Mouse (Mus musculus): Measurements from ENCODE around the gene Nfya.

Gene Nfya

DNA sequence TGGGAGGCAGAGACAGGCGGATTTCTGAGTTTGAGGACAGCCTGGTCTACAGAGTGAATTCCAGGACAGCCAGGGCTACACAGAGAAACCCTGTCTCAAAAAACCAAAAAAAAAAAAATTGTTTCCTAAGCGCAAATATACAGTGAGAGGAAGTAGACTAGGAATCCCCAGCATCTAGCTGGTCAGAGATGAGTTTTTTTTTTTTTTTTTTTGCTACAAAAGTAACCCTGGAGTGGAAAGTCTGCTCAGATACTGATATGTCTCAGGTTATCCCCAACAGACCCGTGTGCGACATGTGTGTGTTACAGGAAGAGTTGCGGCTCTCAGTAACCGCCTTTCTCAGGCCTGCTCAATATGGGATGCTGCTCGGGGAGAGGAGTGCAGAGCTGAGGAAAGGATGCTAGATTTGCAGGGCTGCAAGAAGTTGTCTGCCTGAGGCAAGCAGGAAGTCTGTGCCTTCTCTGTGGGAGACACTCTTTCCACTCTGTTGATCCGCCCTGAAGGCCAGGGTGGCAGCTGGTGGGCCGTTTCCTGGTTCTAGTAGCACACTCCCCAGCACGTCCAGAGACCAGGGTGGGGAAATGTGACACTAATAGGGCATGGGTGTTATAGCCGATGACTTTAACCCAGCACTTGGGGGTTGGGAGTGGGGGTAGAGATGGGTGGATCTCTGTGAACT, 18.3 kb upstream of the Nfya start:
- DNase-seq = no peak

DNA sequence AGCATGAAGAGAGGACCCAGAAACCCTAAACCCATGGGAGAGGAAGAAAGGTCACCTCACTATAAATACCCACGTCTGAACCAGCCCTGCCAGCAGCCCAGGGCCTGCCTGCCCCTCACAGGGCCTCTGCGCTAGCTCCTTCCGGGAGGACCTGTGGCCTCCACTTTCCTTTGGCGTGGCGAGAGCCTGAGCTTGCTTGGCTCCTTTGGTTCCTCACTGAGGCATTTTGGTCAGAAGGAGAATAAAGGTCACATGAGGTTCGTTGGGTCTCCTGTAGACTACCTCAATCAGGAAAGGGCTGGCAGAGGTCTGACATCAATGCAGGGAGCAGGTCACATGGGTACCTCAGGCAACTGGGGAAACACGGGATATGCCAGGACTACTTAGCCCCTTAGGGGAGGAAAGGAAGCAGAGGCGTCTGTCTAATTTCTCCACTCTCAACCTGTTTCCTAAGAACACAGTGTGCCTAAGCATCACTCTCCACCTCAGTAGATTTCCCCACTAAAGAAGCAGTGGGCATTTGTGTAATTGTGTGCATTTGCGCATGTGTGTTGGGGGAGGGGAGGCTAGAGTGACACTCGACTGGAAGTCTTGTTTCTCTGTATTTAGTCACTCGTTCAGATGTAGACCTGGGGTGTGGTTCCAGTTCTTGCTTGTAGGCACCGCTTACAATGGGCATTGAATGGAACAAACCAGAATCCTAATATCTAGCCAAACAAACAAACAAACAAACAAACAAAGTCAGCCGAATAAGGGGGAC, 17.5 kb upstream of the Nfya start:
- no peak for DNase-seq

DNA sequence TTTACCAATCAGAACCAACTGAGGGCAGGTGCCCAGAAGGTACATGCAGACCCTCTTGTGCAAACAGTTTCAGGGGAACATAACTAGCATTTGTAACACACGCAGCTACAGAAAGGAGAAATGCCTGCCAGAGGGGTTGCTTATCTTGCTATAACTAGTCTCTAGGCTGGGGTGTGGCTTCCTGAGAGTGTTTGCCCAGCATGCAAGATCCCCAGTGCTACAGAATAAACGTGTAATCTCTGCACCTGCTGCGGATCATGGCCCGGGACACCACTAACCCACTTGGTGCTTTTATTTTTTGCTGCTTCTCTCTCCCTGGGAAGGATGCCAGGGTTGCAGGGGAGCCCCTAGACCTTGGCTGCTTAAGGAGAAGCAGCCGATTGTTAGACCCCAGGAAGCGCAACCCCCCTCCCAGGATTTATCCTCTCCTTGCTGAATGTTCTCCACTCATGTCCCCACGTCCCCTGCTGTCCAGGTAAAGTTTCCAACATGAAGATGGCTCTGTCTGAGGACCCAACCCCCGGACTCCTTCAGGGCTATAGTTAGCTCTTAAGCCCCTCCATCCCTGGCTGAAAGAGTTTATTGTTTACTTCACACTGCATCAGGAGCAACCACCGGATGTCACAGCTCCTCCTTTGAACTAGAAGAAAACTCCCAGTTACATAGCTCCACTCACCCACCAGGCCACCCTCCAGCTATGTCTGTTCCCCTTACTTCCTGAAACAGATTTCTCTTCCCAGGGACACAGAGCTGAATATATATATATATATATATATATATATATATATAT, 16.3 kb upstream of the Nfya start:
- no peak for DNase-seq

DNA sequence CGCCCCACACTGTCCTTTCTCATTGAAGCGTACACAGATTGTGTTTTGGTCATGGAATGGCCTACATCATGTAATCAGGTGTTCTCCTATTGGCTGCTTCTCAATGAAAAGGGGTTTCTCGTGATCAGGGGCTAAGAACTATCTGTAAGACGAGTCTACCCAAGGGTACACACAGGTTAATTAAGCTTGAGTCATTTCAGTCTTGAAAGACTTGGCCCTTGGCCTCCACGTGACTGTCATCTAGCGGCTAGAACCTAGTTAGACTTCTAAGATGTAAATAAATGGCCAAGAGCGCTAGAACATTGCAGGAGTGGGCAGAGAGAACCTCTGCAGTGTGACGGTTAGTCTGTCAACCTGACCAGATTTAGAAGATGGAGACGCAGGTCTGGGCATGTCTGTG, 14.5 kb upstream of the Nfya start:
- DNase-seq = no peak

DNA sequence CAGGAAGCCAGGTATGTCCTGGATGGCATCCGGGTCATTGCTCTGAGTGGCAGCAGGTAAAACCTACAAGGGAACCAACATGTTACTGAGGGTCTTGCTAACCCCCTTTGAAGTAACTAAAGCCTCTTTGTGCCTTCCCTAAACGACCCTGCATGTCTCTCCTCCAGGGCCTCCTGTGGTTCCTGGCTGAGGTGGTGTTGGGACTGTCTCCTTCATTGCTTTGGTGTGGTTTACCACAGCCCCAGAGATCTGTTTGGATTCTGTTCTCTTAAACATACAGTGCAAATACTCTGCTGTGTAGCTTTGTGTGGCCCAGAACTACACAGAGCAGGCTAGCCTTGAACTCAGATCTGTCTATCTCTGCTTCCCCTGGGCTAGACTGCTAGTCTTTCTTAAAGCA, 9.9 kb upstream of the Nfya start:
- DNase-seq = no peak

DNA sequence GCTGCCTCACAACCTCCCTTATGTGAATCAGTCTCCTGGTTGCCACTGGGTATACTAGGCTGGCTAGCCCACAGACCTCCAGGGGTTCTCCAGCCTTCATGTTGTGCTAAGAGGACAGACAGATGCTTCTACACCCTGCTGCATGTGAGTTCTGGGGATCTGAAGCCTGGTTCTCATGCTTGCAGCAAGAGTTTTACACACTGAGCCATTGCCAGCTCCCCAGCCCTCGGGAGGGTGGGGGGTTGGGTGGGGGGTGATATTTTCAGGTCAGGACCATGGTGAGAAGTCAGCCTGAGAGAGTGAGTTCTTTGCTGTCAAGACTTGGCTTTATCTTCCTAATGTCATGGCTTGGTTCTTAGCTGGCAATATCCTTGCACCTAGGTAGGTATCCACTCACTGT, 9.1 kb upstream of the Nfya start:
- no peak for DNase-seq

DNA sequence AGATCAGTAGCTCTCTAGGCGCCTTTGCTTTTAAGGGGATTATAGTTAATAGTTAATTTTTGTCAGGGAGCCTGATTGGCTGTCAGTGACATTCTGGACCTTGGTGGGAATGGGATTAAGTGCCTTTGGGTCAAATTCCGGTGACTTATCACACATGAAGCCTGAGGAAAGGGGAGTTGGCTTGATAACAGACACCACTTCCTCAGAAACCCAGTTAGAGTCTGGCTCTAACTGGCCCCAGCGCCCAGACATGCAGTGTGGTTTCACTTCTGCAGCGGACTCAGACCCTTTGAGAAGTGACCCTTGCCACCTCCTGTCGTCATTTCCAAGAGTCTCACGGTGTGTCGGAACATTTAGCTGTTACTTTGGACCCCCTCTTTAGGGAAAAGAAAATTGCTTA, 8.5 kb upstream of the Nfya start:
- DNase-seq = no peak

DNA sequence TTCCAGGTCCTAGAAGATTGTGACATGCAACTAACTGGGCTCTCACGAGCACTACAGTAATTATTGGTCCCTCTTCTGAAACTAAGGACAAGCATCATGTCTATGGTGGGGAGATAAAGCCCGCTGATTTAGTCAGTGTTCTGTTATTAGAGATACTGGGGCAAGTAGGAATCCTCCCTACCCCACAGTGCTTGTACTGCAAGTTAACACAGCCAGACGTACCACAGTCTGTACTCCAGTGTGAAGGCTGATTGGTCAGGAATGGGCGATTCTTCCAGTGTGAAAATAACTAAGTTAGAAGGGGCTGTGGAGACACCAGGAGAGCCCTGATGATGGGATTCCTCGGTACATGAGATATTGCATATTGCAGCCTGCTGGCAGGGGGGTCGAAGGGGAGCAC, 7.8 kb upstream of the Nfya start:
- DNase-seq = no peak

DNA sequence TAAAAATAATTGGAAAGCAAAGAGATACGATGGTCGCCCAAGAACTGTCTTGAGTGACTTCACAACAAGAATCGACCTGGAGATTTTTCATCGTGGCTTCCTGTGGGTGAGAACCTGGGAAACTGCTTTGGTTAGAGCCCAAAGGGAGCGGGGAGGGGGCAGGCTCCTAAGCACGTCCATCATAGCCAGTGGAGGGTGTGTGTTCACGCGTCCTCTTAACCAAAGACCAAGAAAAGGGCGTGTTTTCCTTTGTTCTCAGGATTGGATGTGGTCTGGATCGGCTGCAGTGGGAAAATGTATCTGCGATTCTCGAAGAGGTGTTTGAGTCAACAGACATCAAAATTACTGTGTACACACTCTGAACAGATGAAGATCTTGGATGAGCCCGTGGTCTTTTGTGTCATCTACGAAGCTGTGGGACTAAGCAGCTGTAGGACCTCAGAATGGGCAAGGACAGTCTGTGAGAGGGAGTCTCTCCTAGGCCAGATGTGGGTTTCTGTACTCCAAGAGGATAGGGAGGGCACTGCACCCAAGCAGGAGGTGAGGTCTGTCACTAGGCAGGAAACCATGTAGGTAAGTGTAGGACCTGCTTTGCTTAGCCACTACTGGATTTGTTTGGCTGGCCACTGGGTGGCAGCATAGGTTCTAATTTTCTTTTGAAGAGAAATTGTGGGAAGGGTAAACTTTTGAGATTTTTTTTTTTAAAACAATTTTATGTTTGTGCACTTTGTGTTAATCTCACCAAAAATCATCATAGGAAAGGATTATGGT, 6.9 kb upstream of the Nfya start:
- peak; percentile 69 for DNase-seq

DNA sequence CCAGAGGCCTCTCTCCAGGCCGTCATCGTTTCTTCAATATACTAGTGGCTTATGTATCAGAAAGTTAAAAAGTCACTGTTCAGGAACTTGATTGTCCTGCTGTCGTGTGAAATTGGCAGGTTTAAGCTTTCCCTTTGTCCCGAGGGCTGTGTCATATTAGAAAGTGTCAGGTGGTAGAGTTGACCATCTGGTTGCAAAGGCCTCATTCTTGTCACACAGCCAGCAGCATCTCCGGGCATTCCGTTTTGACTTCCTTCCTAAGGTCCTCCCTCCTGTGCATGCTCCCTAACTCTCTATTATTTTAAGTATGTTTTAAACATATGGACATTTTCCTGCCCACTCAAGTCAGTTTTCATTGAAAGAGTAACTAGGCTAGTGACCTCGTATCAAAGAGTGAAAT, 6.3 kb upstream of the Nfya start:
- DNase-seq = no peak

DNA sequence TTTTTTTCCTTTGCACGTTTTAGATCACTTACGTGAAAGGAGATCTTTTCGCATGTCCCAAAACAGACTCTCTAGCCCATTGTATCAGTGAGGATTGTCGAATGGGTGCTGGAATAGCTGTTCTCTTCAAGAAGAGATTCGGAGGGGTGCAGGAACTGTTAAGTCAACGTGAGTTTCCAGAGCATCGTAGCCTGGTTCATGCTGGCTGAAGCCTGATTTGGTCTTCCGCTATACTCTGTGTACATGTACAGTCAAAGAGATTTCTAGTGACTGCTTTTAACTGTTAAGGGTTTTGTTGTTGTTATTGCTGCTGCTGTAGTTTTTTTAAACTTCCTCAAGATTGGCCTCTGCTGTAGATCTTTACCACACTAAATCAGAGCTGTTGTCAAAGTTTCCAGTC, 1.5 kb upstream of the Nfya start:
- DNase-seq = no peak

DNA sequence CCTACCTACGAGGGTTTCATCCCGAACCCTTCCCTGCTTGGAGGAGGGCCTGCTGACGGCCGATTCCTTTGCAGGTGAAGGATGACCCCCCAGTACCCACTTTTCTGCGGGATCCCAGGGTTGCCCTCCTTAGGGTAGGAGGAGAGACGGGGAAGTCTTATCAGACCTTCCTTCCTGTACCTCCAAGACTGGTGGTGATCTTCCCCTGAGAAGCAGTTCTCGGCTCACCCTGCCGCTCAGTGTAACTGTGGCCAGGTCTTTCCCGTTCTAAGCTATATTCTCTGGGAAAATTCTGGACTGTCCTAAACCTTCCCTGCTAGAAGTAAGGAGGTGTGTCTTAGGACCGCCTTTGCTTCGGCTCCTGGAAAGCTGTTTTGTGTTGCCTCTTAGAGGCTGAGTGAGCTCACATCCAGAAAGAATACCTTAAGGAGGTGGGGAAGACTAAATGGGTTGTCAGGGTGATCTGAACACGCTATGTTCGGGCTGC, 636 bp upstream of the Nfya start:
- DNase-seq = no peak

DNA sequence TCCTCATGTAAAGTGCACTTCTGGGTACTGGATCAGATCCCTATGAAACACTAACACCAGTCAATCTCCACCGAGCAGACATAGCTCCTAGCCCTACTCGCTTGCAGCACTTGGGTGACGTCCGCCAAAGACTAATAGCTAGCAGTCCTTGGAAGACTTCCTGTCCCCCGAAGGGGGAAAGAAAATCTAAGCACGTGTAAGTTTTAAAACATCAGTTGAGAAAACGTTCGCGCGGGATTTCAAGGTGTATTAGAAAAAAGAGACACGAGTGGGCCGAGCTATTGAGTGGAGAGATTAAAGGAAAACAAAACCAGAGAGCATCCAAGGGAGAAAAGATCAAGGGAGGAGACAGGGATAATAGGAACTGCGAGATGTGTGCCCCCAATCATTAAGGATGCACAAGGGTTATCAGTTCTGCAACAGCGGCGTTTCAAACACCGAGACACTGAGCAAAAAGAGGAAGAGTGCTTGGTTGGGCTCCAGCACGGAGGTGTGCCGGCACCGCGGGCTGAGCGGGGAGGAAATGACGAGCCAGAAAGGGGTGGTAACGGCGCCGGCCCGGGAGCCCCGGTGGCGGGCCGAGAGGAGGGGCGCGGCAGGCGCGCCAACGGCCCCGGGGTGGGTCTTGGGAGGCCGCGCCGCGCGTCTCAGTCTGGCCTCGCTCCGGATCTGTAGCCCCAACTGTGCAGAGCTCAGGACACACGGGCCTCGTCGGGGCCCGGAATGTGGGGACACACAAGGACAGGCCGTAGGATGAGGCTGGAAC, 997 bp downstream of the Nfya start:
- DNase-seq = peak; percentile 84

DNA sequence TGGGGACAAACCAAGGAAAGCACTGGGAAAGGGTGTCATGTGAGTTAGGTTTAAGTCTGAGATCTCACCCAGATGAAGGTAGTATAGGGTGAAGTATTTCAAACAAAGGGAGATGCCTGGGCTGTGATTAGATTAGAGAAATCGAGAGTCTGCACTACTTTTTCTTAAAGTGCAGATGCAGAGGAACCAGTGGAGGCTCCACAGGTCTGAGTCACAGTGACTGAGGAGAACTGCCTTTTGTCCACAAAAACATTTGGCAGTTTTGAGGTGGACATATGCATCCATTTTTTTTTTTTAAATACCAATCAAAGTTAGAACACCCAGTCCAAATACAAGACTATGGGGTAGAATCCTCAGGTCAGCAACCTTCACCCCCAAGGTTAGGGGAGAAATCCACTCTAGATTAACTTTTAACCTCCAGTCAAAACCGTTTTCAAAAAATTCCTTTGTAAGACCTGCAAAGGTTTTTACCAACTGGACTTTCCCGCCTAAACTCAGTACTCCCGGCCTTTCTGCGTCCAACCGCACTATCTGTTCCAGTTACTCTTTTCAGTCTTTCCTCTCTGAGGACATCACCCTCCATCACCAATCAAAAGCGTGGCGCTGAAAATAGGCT, 1.7 kb downstream of the Nfya start:
- no peak for DNase-seq

DNA sequence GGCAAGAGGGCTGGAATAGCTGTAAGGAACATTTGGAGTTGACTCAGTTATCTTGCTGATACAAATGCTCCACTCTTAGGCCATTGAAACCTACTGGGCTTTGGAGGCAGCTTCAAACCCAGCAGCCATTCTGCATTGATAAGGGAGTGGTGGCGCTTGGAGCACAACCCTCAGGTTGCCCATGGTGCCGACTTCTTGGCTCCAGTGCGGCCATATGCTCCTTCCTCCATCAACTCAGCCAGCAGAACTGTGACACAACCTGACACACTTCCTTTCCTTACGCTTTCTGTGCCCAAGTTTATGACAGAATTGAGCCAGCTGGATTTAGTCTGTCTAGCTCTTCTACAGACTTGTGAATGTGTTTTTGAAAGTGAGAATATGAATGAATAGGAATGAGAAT, 2.6 kb downstream of the Nfya start:
- no peak for DNase-seq

DNA sequence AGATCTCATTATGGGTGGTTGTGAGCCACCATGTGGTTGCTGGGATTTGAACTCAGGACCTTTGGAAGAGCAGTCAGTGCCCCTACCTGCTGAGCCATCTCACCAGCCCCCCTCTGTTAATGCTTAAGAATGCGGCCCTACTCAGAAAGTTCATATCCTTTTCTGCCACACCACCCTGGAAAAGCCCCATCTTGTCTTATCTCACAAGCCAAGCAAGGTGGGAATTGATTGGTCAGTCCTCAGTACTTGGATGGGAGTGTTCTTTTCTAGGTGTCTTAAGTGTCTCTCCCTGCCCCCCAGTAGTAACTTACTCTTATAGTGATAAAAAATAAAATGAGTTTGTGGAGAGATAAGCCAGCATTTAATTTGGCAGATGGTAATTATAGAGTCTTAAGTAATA, 5.0 kb downstream of the Nfya start:
- no peak for DNase-seq

DNA sequence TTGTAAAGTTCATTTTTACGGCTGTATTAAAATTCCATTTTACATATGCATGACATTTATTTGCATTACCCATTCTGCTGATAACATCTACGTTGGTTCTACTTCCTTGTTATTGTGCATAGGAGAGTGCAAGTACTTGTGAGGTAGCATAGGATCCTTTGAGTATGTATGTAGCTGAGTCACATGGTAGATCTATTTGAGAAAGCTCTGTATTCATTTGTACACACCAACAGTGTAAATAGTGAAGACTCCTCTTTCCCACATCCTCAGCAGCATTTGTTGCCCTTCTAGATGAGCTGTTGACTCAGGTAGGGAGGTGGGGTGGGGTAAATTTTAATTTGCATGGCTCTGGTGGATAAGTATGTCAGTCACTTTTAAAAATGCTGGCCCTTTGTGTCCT, 5.9 kb downstream of the Nfya start:
- no peak for DNase-seq

DNA sequence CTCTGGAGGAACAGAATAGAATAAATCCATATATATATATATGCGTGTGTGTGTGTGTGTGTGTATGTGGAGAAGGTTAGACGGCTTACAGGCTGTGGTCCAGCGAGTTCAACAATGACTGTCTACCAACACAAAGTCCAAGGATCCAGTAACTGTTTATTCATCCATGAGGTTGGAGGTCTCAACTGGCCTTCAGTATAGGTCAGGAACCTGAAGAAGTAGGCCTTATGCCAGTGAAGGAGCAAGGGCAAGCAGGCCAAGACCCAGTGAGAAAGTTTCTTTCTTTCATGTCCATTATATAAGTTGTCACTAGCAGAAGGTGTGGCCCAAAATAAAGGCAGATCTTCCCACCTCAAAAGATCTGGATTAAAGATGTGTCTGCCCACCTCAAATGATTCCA, 7.0 kb downstream of the Nfya start:
- DNase-seq = no peak

DNA sequence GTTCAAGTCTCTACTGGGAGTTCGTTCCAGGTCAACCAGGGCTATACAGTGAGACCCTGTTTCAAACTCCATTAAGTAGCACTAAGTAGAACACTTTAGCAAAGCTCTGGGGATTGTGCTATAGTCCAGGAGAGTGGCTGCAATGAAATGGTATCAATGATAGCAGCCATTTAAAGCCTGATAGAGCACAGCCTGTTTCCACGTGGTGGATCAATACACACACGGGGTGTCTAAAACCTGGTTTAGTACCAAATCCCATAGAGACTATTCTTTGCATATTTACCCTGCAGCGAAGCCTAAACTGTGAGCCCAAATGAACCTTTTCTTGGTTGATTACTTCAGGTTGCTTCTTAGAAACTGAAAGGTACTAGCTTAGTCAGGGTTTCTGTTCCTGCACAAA, 8.0 kb downstream of the Nfya start:
- no peak for DNase-seq

DNA sequence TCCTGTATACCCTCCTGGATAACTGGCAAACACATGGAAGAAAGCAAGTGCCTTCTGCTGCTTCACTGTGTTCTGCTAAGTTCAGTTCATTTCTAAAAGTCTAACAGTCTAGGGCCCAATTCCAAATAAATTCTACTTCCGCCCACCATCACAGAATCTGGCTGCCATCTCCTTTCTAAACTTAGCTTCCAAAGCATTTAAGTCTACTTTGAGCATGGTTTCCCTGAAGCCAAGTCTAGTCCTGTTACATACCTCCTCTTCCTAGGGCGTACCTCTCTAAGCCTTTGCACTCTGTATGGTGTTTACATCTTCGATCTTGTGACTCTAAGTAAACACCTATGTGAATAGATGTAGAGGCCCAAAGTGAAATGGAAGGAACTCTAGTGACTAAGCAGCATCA, 17.1 kb downstream of the Nfya start:
- no peak for DNase-seq

DNA sequence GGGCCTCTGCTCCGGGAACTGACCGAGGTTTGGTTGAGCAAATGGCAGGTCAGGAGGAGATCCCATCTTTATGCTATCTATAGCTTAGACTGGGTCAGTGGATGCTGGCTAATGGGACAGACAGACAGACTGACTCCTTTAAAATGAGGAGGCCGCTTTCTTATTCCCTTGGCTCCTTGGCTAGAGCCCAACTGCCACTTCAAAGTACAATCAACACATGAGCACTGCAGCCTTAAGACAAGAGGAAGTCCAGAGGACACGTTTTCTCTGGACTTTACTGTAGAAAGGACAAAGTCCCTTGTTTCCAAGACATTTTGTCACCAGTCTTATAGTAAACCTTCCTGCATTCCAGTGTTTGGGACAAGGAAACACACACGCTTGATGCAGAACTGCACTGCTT, 18.3 kb downstream of the Nfya start:
- DNase-seq = no peak

DNA sequence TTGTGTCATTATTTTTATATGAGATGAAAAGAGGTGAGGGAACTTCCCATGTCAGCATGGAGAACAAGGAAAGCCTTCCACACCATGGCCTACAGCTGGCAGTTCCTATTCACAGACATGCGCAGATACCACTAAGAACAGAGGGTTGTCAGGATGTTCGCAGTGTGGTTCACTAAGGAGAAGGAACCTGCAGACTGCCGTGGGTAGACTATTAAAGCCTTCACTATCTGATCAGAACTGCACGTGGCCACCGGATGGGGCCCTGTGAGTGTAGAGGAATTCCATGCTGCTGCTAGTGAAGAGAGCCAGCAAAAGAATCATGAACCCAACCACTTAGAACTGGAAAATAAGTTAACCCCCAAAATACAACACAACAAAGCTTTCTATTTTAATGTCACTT, 20.3 kb downstream of the Nfya start:
- DNase-seq = no peak
